Mouse (Mus musculus): ENCODE data around the gene Gm10770.
"Not testable (repeated sequence)": the region's sequence is repeated elsewhere in the genome, so short reads cannot be mapped to it uniquely, and the experiment has no call there.

GRCm38 (mm10) chr2:150218363-150218725 is 38.9 kb upstream of the Gm10770 start:
- not testable (repeated sequence) for TF ChIP-seq CTCF (IDR thresholded peaks at IDR 0.05; ENCODE audit: control insufficient read depth, insufficient read depth, low read length); POLR2A (IDR thresholded peaks at IDR 0.05; ENCODE audit: borderline replicate concordance, control insufficient read depth, low read depth, low read length)

All from bone marrow, adult 2 months (tissue).